ENCODE assay signal across 26 mouse cellular contexts in genomic region chr17:32341102-32341501, GRCm38 (mm10). TPM values are rescaled to one million over a fixed set of nuclear protein-coding genes. Genes with fewer than 3 reads are reported as not detected.
A peak's percentile ranks its signal among the peaks of the same experiment; 100 is the strongest.
DNase-seq lines count a peak whose midpoint lies in the region; ATAC-seq lines count a peak whose summit lies in the region.
"Had no signal": no experiment of that assay in that cellular context is flagged by ENCODE, and none has a peak within 500 bp of the region (broad histone marks: within the 10 kb centered on the region; RNA-seq: fewer than 3 reads in every experiment).

No protein-coding gene starts in this region.

- H3K4me3 ChIP-seq in midbrain, embryonic 11.5 days (ENCODE audit: low read depth, low read length), result no peak overlapping the region
- H3K4me3 ChIP-seq in midbrain, embryonic 16.5 days (ENCODE audit: low read depth, low read length), result no peak overlapping the region
- H3K4me3 ChIP-seq: embryonic facial prominence, embryonic 10.5 days; embryonic facial prominence, embryonic 13.5 days; erythroblast, embryonic 14.5 days; forebrain, embryonic 13.5 days; heart, adult 2 months; hindbrain, embryonic 10.5 days; hindbrain, embryonic 13.5 days had no signal

- H3K4me1 ChIP-seq in midbrain, embryonic 11.5 days (ENCODE audit: control insufficient read depth, insufficient read depth, low read length), result no peaks in the 10 kb centered on the region
- H3K4me1 ChIP-seq in midbrain, embryonic 16.5 days (ENCODE audit: control insufficient read depth, insufficient read depth, low read length), result no peaks in the 10 kb centered on the region
- H3K4me1 ChIP-seq: embryonic facial prominence, embryonic 10.5 days; embryonic facial prominence, embryonic 13.5 days; forebrain, embryonic 13.5 days; hindbrain, embryonic 10.5 days; hindbrain, embryonic 13.5 days had no signal

- no peak for ATAC-seq in midbrain, embryonic 11.5 days (ENCODE audit: low FRiP score)
- no peak for ATAC-seq in midbrain, embryonic 16.5 days
- ATAC-seq: activated CD4-positive, CD25-positive, alpha-beta regulatory T cell, adult 4 months; forebrain, embryonic 13.5 days; forebrain, embryonic 16.5 days; hindbrain, embryonic 16.5 days had no signal

- no peak overlapping the region for H3K9ac ChIP-seq in midbrain, embryonic 11.5 days (ENCODE audit: low read length)
- H3K9ac ChIP-seq in midbrain, embryonic 16.5 days (ENCODE audit: low read depth, low read length), result no peak overlapping the region
- H3K9ac ChIP-seq: embryonic facial prominence, embryonic 13.5 days; forebrain, embryonic 13.5 days; hindbrain, embryonic 13.5 days had no signal

- H3K27me3 ChIP-seq in midbrain, embryonic 11.5 days (ENCODE audit: control insufficient read depth, insufficient read depth, low read length), result no peaks in the 10 kb centered on the region
- no peaks in the 10 kb centered on the region for H3K27me3 ChIP-seq in midbrain, embryonic 16.5 days (ENCODE audit: control insufficient read depth, insufficient read depth, low read depth, low read length)
- H3K27me3 ChIP-seq: embryonic facial prominence, embryonic 13.5 days; forebrain, embryonic 13.5 days; hindbrain, embryonic 13.5 days had no signal

- peaks cover 6% of the 10 kb centered on the region for H3K36me3 ChIP-seq in midbrain, embryonic 11.5 days (ENCODE audit: control insufficient read depth, insufficient read depth, low read length)
- H3K36me3 ChIP-seq in midbrain, embryonic 16.5 days (ENCODE audit: control insufficient read depth, insufficient read depth, low read length), result peaks cover 12% of the 10 kb centered on the region

- no peak overlapping the region for H3K27ac ChIP-seq in midbrain, embryonic 11.5 days (ENCODE audit: low read depth, low read length)
- H3K27ac ChIP-seq in midbrain, embryonic 16.5 days (ENCODE audit: low read length), result no peak overlapping the region
- H3K27ac ChIP-seq: embryonic facial prominence, embryonic 10.5 days; embryonic facial prominence, embryonic 13.5 days; forebrain, embryonic 13.5 days; heart, adult 2 months; hindbrain, embryonic 10.5 days; hindbrain, embryonic 13.5 days had no signal

- DNase-seq in midbrain, embryonic 11.5 days (ENCODE audit: low spot score, missing footprints), result peak; percentile 45
- peak; percentile 41 for DNase-seq in CD4-positive, CD25-positive, alpha-beta regulatory T cell, adult 2 months (ENCODE audit: low read depth, low spot score)
- peak; percentile 29 for DNase-seq in T-cell, adult 2 months (ENCODE audit: low spot score)
- DNase-seq in ovary, postnatal 36 days (ENCODE audit: low spot score), result no peak
- no peak for DNase-seq in heart, adult 8-10 months (ENCODE audit: low spot score)
- DNase-seq: adrenal gland, adult 8-10 months; adrenal gland, postnatal 25 days; cerebellum, adult 11-12 months; cerebellum, adult 8-10 months; cerebellum, postnatal 10 days; cerebellum, postnatal 36 days; embryo, embryonic 11 days; gastrocnemius, postnatal 10 days; gastrocnemius, postnatal 36 days; heart, adult 2 months had no signal

- 94% methylated on average over 1 of the region's 1 CpGs for WGBS in midbrain, embryonic 11.5 days
- WGBS in midbrain, embryonic 16.5 days, result 82% methylated on average over 1 of the region's 1 CpGs

- H3K4me2 ChIP-seq in midbrain, embryonic 11.5 days, result no peak overlapping the region
- no peak overlapping the region for H3K4me2 ChIP-seq in midbrain, embryonic 16.5 days (ENCODE audit: low read length)
- H3K4me2 ChIP-seq: embryonic facial prominence, embryonic 13.5 days; forebrain, embryonic 13.5 days; heart, embryonic 11.5 days; hindbrain, embryonic 13.5 days had no signal

- no peaks in the 10 kb centered on the region for H3K9me3 ChIP-seq in midbrain, embryonic 11.5 days (ENCODE audit: control insufficient read depth, low read length)
- no peaks in the 10 kb centered on the region for H3K9me3 ChIP-seq in midbrain, embryonic 16.5 days (replicated peaks; ENCODE audit: control insufficient read depth, low read length, poor library complexity, severe bottlenecking)
- H3K9me3 ChIP-seq: embryonic facial prominence, embryonic 10.5 days; embryonic facial prominence, embryonic 13.5 days; forebrain, embryonic 13.5 days; hindbrain, embryonic 10.5 days; hindbrain, embryonic 13.5 days had no signal

RNA-seq across cellular contexts. Expression of gene Akap8l, which starts 9.3 kb away (rescaled TPM):
- polyA plus RNA-seq in midbrain, embryonic 11.5 days (2014; fragmentation: Nextera tagmentation; extraction: Ambion mirVana), result 67.1 and 67.4 TPM in 2 replicates
- 160 and 166 TPM in 2 replicates for polyA plus RNA-seq in midbrain, embryonic 16.5 days (2015; fragmentation: Nextera tagmentation; extraction: Ambion mirVana)
- total RNA-seq in heart, adult 8-10 months (2022), result 10 to 100 TPM; 41.4 to 55.8 (median 46.3) TPM

RNA-seq across cellular contexts. Expression of gene Akap8, which starts 20.1 kb away (rescaled TPM):
- polyA plus RNA-seq in midbrain, embryonic 11.5 days (2014; fragmentation: Nextera tagmentation; extraction: Ambion mirVana), result 53.0 and 55.4 TPM in 2 replicates
- polyA plus RNA-seq in midbrain, embryonic 16.5 days (2015; fragmentation: Nextera tagmentation; extraction: Ambion mirVana), result 101 and 109 TPM in 2 replicates
- total RNA-seq in heart, adult 8-10 months (2022), result 10 to 100 TPM; 34.6 to 51.5 (median 44.6) TPM

RNA-seq across cellular contexts. Expression of gene Wiz, which starts 48.1 kb away (rescaled TPM):
- 33.7 and 36.9 TPM in 2 replicates for polyA plus RNA-seq in midbrain, embryonic 11.5 days (2014; fragmentation: Nextera tagmentation; extraction: Ambion mirVana)
- polyA plus RNA-seq in midbrain, embryonic 16.5 days (2015; fragmentation: Nextera tagmentation; extraction: Ambion mirVana), result 41.3 and 41.4 TPM in 2 replicates
- 10 to 100 TPM; 14.0 to 17.2 (median 15.4) TPM for total RNA-seq in heart, adult 8-10 months (2022)

RNA-seq across cellular contexts. Expression of gene Brd4, which starts 56.6 kb away (rescaled TPM):
- 82.8 and 97.9 TPM in 2 replicates for polyA plus RNA-seq in midbrain, embryonic 11.5 days (2014; fragmentation: Nextera tagmentation; extraction: Ambion mirVana)
- polyA plus RNA-seq in midbrain, embryonic 16.5 days (2015; fragmentation: Nextera tagmentation; extraction: Ambion mirVana), result 84.3 and 84.6 TPM in 2 replicates
- 10 to 100 TPM; 48.1 to 61.7 (median 48.7) TPM for total RNA-seq in heart, adult 8-10 months (2022)

Comparison
In these comparisons a context has a peak if more than half of its experiments do, and no peak if none do; other contexts are left out.
1. DNase-seq: peak in midbrain, embryonic 11.5 days (single experiment), CD4-positive, CD25-positive, alpha-beta regulatory T cell, adult 2 months (single experiment) and T-cell, adult 2 months (single experiment); none in ovary, postnatal 36 days (single experiment) and heart, adult 8-10 months (single experiment).